Mouse (Mus musculus): ENCODE measurements around the gene Gm8122. TPM values are rescaled to one million over a fixed set of nuclear protein-coding genes. Genes with fewer than 3 reads are reported as not detected.
"Not testable (repeated sequence)": the region's sequence is repeated elsewhere in the genome, so short reads cannot be mapped to it uniquely, and the experiment has no call there.

Gene Gm8122
- polyA plus RNA-seq, 1 experiment from 2014 or later, result not detected

DNA sequence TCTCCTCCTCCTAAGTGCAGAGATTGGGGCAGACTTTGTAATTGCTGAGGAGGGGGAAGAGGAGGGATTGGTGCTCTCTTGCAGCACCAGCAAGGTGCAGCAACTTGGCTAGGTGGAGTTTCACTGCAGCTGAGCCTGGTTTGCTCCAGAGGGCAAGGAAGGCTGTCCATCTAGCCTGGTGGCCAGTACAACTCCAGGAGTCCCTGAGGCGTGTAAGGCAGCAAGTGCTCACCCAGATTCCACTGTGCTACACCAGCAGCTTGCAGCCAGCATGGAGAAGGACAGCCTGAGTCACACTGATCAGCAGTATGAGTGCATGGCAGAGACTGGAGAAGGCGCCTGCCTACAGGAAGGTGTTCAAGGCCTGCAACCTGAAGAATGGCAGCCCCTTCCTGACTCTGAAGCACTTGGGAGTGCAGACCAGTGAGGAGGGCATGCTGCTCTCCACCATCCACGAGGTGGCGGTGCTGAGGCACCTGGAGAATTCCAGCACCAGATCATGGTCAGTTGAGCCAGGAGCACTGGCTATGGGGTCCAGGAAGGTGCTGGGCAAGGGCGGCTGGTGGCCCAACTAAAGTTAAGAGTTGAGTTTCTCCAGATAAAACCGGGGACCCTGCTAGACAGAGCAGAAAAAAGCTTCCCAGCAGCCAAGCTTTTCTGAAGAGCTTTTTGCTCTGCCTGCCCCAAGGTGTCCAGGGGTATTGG lies 15.6 kb upstream of the Gm8122 start:
- WGBS, result 26% methylated on average over 5 of the region's 6 CpGs
- not testable (repeated sequence) for ATAC-seq (ENCODE audit: insufficient number of reproducible peaks, low FRiP score); H3K27ac ChIP-seq (ENCODE audit: poor library complexity, severe bottlenecking); H3K4me3 ChIP-seq; H3K4me2 ChIP-seq; H3K27me3 ChIP-seq (replicated peaks); H3K9me3 ChIP-seq (replicated peaks); H3K36me3 ChIP-seq; H3K4me1 ChIP-seq (replicated peaks); H3K9ac ChIP-seq

DNA sequence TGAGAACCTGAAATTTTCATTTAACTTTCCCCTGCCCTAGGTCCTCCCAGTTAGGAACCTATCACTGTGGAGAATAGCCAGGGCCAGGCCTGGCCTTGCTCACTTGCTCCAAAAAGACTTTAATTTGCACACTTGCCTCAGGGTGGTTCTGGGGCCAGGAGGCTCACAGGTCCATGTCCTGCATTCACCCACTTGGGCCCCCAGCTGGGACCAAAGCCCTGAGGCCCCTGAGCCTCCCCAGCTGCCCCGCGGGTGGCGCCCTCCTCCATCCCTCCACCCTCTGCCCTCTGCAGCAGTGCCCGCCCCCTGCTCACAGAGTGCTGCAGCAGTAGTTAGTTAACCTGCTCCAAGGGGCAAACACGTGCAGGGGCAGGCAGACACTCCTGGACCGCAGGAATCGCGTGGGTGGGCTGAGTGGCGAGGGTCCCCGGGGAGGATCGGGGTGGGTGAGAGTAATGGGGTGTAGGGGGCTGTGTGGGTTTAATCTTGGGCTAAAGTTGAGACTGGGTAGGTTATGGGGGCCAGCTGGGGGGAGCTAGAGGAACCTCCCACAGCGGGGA lies 14.6 kb upstream of the Gm8122 start:
- ATAC-seq (ENCODE audit: insufficient number of reproducible peaks, low FRiP score), result not testable (repeated sequence)

DNA sequence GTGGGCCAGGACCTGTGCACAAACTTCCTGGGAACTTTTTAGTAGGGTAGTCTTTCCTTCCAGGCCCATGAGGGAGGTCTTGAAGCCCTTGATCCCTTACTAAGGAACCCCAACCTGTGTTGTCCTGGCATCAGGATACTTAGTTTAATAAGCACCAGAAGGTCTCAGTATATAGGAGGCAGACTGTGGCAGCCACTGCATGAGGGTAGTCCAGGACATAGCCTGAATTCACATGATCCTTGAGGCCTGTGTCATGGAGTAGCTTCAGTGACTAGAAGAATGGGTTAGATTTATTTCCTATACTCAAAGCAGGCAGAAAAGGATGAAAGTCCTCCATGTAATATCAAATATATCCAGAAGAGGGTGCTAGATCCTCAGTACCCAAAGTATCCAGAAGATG lies 2.7 kb upstream of the Gm8122 start:
- not testable (repeated sequence) for H3K4me3 ChIP-seq; H3K27me3 ChIP-seq (replicated peaks); ATAC-seq (ENCODE audit: insufficient number of reproducible peaks, low FRiP score); H3K4me2 ChIP-seq; H3K9ac ChIP-seq; H3K4me1 ChIP-seq (replicated peaks); H3K27ac ChIP-seq (ENCODE audit: poor library complexity, severe bottlenecking); H3K36me3 ChIP-seq; H3K9me3 ChIP-seq (replicated peaks)

More for the DNA sequence above, 14.6 kb upstream of the Gm8122 start:
- H3K27me3 ChIP-seq (replicated peaks); H3K4me2 ChIP-seq; H3K27ac ChIP-seq (ENCODE audit: poor library complexity, severe bottlenecking); H3K36me3 ChIP-seq; H3K4me3 ChIP-seq; H3K9me3 ChIP-seq (replicated peaks); H3K4me1 ChIP-seq (replicated peaks); H3K9ac ChIP-seq: not testable (repeated sequence)
- WGBS, result 17% methylated on average over 10 of the region's 12 CpGs

Other genes with a start within 250 kb of the Gm8122 start
- not detected in 2 replicates for gene Gm8082, start 241.7 kb downstream of the Gm8122 start, polyA plus RNA-seq (2016; fragmentation: Nextera tagmentation; extraction: Ambion mirVana)
- not detected in 2 replicates for gene Gm10376, start 219.7 kb downstream of the Gm8122 start, polyA plus RNA-seq (2016; fragmentation: Nextera tagmentation; extraction: Ambion mirVana)
- gene Gm8094, start 158.7 kb downstream of the Gm8122 start, polyA plus RNA-seq (2016; fragmentation: Nextera tagmentation; extraction: Ambion mirVana), result not detected in 2 replicates
- not detected in 2 replicates for gene Gm8104, start 134.7 kb downstream of the Gm8122 start, polyA plus RNA-seq (2016; fragmentation: Nextera tagmentation; extraction: Ambion mirVana)
- gene Gm7233, start 55.4 kb downstream of the Gm8122 start, polyA plus RNA-seq (2016; fragmentation: Nextera tagmentation; extraction: Ambion mirVana), result 0.09 TPM in 1 of 2 replicates, not detected in the other
- gene Gm8126, start 23.3 kb upstream of the Gm8122 start, polyA plus RNA-seq (2016; fragmentation: Nextera tagmentation; extraction: Ambion mirVana), result not detected in 2 replicates
- not detected in 2 replicates for gene Gm9732, start 39.7 kb upstream of the Gm8122 start, polyA plus RNA-seq (2016; fragmentation: Nextera tagmentation; extraction: Ambion mirVana)
- gene Gm8127, start 58.5 kb upstream of the Gm8122 start, polyA plus RNA-seq (2016; fragmentation: Nextera tagmentation; extraction: Ambion mirVana), result not detected in 2 replicates
- gene 1700001F09Rik, start 112.5 kb upstream of the Gm8122 start, polyA plus RNA-seq (2016; fragmentation: Nextera tagmentation; extraction: Ambion mirVana), result not detected in 2 replicates
- gene Gm8138, start 181.0 kb upstream of the Gm8122 start, polyA plus RNA-seq (2016; fragmentation: Nextera tagmentation; extraction: Ambion mirVana), result not detected in 2 replicates

All from heart, embryonic 12.5 days (tissue).